Comparison of ENCODE assay signal across 10 mouse cellular contexts in the genomic region with DNA sequence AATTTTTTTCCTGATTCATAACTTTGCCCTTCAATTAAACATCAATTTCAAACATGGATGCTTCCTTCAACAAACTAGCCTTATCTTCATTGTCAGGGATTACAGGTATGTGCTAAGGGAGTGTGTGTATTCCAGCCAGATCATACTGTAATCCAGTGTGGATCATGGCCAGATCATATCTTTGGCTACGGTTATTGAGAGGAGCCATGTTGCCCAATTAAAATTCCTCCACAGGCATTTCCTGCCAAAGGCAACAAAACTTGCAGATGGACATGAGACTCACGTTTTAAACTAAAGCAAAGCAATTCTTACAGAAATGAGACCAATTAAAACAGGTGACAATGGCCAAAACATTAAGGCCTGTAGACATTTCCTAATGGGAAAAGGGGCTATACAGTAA. TPM values are rescaled to one million over a fixed set of nuclear protein-coding genes. Genes with fewer than 3 reads are reported as not detected.
A peak's percentile ranks its signal among the peaks of the same experiment; 100 is the strongest.
DNase-seq lines count a peak whose midpoint lies in the region; ATAC-seq and TF ChIP-seq lines count a peak whose summit lies in the region.
"Had no signal": no experiment of that assay in that cellular context is flagged by ENCODE, and none has a peak within 500 bp of the region (broad histone marks: within the 10 kb centered on the region; RNA-seq: fewer than 3 reads in every experiment).

No protein-coding gene starts in this region.

- H3K4me2 ChIP-seq in heart, embryonic 11.5 days, result peak overlapping the region; percentile 60
- H3K4me2 ChIP-seq in heart, embryonic 16.5 days (ENCODE audit: low read depth, low read length), result peak overlapping the region; percentile 75
- peak overlapping the region; percentile 80 for H3K4me2 ChIP-seq in liver, postnatal 0 days (ENCODE audit: low read depth, low read length)

- no peaks in the 10 kb centered on the region for H3K27me3 ChIP-seq in heart, embryonic 11.5 days (ENCODE audit: control insufficient read depth, insufficient read depth, low read length)
- H3K27me3 ChIP-seq in heart, embryonic 16.5 days (ENCODE audit: control insufficient read depth, insufficient read depth, low read length), result no peaks in the 10 kb centered on the region
- no peaks in the 10 kb centered on the region for H3K27me3 ChIP-seq in liver, postnatal 0 days (ENCODE audit: insufficient read depth, low read length)

- peaks cover 9% of the 10 kb centered on the region for H3K4me1 ChIP-seq in heart, embryonic 11.5 days (ENCODE audit: control insufficient read depth, insufficient read depth, low read length)
- peaks cover 20% of the 10 kb centered on the region for H3K4me1 ChIP-seq in heart, embryonic 16.5 days (ENCODE audit: control insufficient read depth, insufficient read depth, low read length)
- H3K4me1 ChIP-seq in liver, postnatal 0 days (ENCODE audit: insufficient read depth), result peaks cover 23% of the 10 kb centered on the region

- no peak for TF ChIP-seq CTCF in liver, postnatal 0 days (IDR thresholded peaks at IDR 0.05; ENCODE audit: low read depth)

- H3K9ac ChIP-seq in heart, embryonic 11.5 days (ENCODE audit: low read depth, low read length), result no peak overlapping the region
- peak overlapping the region; percentile 68 for H3K9ac ChIP-seq in heart, embryonic 16.5 days (ENCODE audit: low read length)
- peak overlapping the region; percentile 54; the same call in 1 of the 2 replicates for H3K9ac ChIP-seq in liver, postnatal 0 days (replicated peaks)

- no peaks in the 10 kb centered on the region for H3K9me3 ChIP-seq in heart, embryonic 11.5 days (replicated peaks; ENCODE audit: control insufficient read depth, low read length)
- H3K9me3 ChIP-seq in heart, embryonic 16.5 days (replicated peaks; ENCODE audit: control insufficient read depth, low read length), result no peaks in the 10 kb centered on the region
- H3K9me3 ChIP-seq in liver, postnatal 0 days (ENCODE audit: low read length), result no peaks in the 10 kb centered on the region
- H3K9me3 ChIP-seq: G1E had no signal

- no peak for TF ChIP-seq EP300 in liver, postnatal 0 days (IDR thresholded peaks at IDR 0.05; ENCODE audit: low read depth)

- H3K27ac ChIP-seq in heart, embryonic 11.5 days (ENCODE audit: low read depth, low read length), result no peak overlapping the region
- peak overlapping the region; percentile 75; the same call in 1 of the 2 replicates for H3K27ac ChIP-seq in heart, embryonic 16.5 days (ENCODE audit: low read length)
- no peak overlapping the region for H3K27ac ChIP-seq in liver, postnatal 0 days (ENCODE audit: low read depth)

- no peak overlapping the region for H3K4me3 ChIP-seq in heart, embryonic 11.5 days (ENCODE audit: low read depth, low read length)
- peak overlapping the region; percentile 87 for H3K4me3 ChIP-seq in heart, embryonic 16.5 days (ENCODE audit: low read length)
- H3K4me3 ChIP-seq in liver, postnatal 0 days (ENCODE audit: low read depth, low read length), result peak overlapping the region; percentile 99

- WGBS in heart, embryonic 11.5 days (ENCODE audit: insufficient replicate concordance), result 53% methylated on average over 2 of the region's 2 CpGs
- 36% methylated on average over 2 of the region's 2 CpGs for WGBS in heart, embryonic 16.5 days
- WGBS in liver, postnatal 0 days (ENCODE audit: insufficient replicate concordance), result 46% methylated on average over 2 of the region's 2 CpGs

- H3K36me3 ChIP-seq in heart, embryonic 11.5 days (ENCODE audit: control insufficient read depth, insufficient read depth, low read length), result no peaks in the 10 kb centered on the region
- H3K36me3 ChIP-seq in heart, embryonic 16.5 days (ENCODE audit: control insufficient read depth, insufficient read depth), result no peaks in the 10 kb centered on the region
- H3K36me3 ChIP-seq in liver, postnatal 0 days (replicated peaks; ENCODE audit: insufficient read depth, low read length), result no peaks in the 10 kb centered on the region; the same call in 1 of the 2 replicates

- ATAC-seq in heart, embryonic 11.5 days (replicated peaks; ENCODE audit: insufficient number of reproducible peaks, low FRiP score, low TSS enrichment), result no peak
- no peak for ATAC-seq in heart, embryonic 16.5 days (replicated peaks; ENCODE audit: extremely low read depth, insufficient read depth, low FRiP score)
- ATAC-seq in liver, postnatal 0 days, result no peak
- no peak for ATAC-seq in inflammation-experienced regulatory T-cells, adult 6 months

- no peak for DNase-seq in heart, adult 9 months (ENCODE audit: low spot score in 2 of 2)
- peak; percentile 71 for DNase-seq in Muller cell, postnatal 12 days (ENCODE audit: inconsistent ontology term)
- no peak for DNase-seq in liver, postnatal 0 days
- DNase-seq in layer of hippocampus, postnatal 25 days (ENCODE audit: extremely low spot score in 1 of 2, low spot score in 1 of 2), result no peak
- no peak for DNase-seq in kidney, adult 9 months

RNA-seq across cellular contexts. Expression of a gene that starts 0.9 kb away (rescaled TPM):
- polyA plus RNA-seq in heart, embryonic 11.5 days (2014; fragmentation: Nextera tagmentation; extraction: Ambion mirVana), result 9.9 and 11.2 TPM in 2 replicates
- polyA plus RNA-seq in heart, embryonic 16.5 days (2015; fragmentation: Nextera tagmentation; extraction: Ambion mirVana), result 8.3 and 8.4 TPM in 2 replicates
- 5.9 and 6.5 TPM in 2 replicates for polyA plus RNA-seq in liver, postnatal 0 days (2015; fragmentation: Nextera tagmentation; extraction: Ambion mirVana)
- 1 to 10 TPM; 7.5 to 8.2 (median 7.7) TPM for polyA plus RNA-seq in inflammation-experienced regulatory T-cells, adult 6 months (2017; shearing (Covaris generic))
- total RNA-seq in layer of hippocampus, postnatal 25 days (2021), result 10 to 100 TPM; 59.8 to 61.3 TPM

RNA-seq across cellular contexts. Expression of a gene that starts 27.7 kb away (rescaled TPM):
- polyA plus RNA-seq in heart, embryonic 11.5 days (2014; fragmentation: Nextera tagmentation; extraction: Ambion mirVana), result 0.16 TPM in 1 of 2 replicates, not detected in the other
- polyA plus RNA-seq in heart, embryonic 16.5 days (2015; fragmentation: Nextera tagmentation; extraction: Ambion mirVana), result not detected in 2 replicates
- not detected in 2 replicates for polyA plus RNA-seq in liver, postnatal 0 days (2015; fragmentation: Nextera tagmentation; extraction: Ambion mirVana)
- polyA plus RNA-seq in inflammation-experienced regulatory T-cells, adult 6 months (2017; shearing (Covaris generic)), result not detected
- total RNA-seq in layer of hippocampus, postnatal 25 days (2021), result not detected
- total RNA-seq: G1E; neutrophil, adult 5-6 weeks had no signal
- polyA plus RNA-seq: G1E had no signal

RNA-seq across cellular contexts. Expression of a gene that starts 34.5 kb away (rescaled TPM):
- 15.0 and 15.9 TPM in 2 replicates for polyA plus RNA-seq in heart, embryonic 11.5 days (2014; fragmentation: Nextera tagmentation; extraction: Ambion mirVana)
- polyA plus RNA-seq in heart, embryonic 16.5 days (2015; fragmentation: Nextera tagmentation; extraction: Ambion mirVana), result 13.7 and 14.3 TPM in 2 replicates
- 4.7 and 5.0 TPM in 2 replicates for polyA plus RNA-seq in liver, postnatal 0 days (2015; fragmentation: Nextera tagmentation; extraction: Ambion mirVana)
- polyA plus RNA-seq in inflammation-experienced regulatory T-cells, adult 6 months (2017; shearing (Covaris generic)), result 1 to 10 TPM; 5.5 to 8.1 (median 6.0) TPM
- total RNA-seq in layer of hippocampus, postnatal 25 days (2021), result 10 to 100 TPM; 42.6 to 43.3 TPM

RNA-seq across cellular contexts. Expression of a gene that starts 57.9 kb away (rescaled TPM):
- not detected in 2 replicates for polyA plus RNA-seq in heart, embryonic 11.5 days (2014; fragmentation: Nextera tagmentation; extraction: Ambion mirVana)
- not detected in 2 replicates for polyA plus RNA-seq in heart, embryonic 16.5 days (2015; fragmentation: Nextera tagmentation; extraction: Ambion mirVana)
- not detected in 2 replicates for polyA plus RNA-seq in liver, postnatal 0 days (2015; fragmentation: Nextera tagmentation; extraction: Ambion mirVana)
- polyA plus RNA-seq in inflammation-experienced regulatory T-cells, adult 6 months (2017; shearing (Covaris generic)), result not detected
- total RNA-seq in layer of hippocampus, postnatal 25 days (2021), result not detected
- total RNA-seq: G1E; neutrophil, adult 5-6 weeks had no signal
- polyA plus RNA-seq: G1E had no signal
